Mouse (Mus musculus) midbrain, embryonic 10.5 days (tissue): ENCODE measurements at regions not wholly inside any gene's neighbourhood (a gene's known extent, or its start where the extent isn't known, plus 50 kb on each side); places are given as distances from the start of the nearest gene placed in this dataset.
A peak's percentile ranks its signal among the peaks of the same experiment; 100 is the strongest.

Source experiments
- DNase-seq: peaks from one replicate; pipeline ENCODE4 v3.0.0-alpha.2; 2017; ENCODE audit warnings: low spot score
- H3K27ac ChIP-seq: fragments of 300-500 bp; sonication (generic); replicated peaks from 2 replicates; pipeline ENCODE4 v1.5.1; 2016; ENCODE audit warnings: mild to moderate bottlenecking
- H3K27me3 ChIP-seq: fragments of 300-500 bp; sonication (generic); 2 replicates; pipeline ENCODE4 v1.6.1; 2016; ENCODE audit warnings: low read depth, mild to moderate bottlenecking; ENCODE audit not compliant: poor library complexity, severe bottlenecking
- H3K36me3 ChIP-seq: fragments of 300-500 bp; sonication (generic); 2 replicates; pipeline ENCODE4 v1.6.1; 2016; ENCODE audit warnings: mild to moderate bottlenecking, moderate library complexity
- H3K4me1 ChIP-seq: fragments of 300-500 bp; sonication (generic); 2 replicates; pipeline ENCODE4 v1.6.1; 2016
- H3K4me3 ChIP-seq: fragments of 300-500 bp; sonication (generic); 2 replicates; pipeline ENCODE4 v1.5.1; 2016; ENCODE audit warnings: mild to moderate bottlenecking, moderate library complexity
- H3K9me3 ChIP-seq: fragments of 300-500 bp; sonication (generic); replicated peaks from 2 replicates; pipeline ENCODE4 v1.6.1; 2016; ENCODE audit warnings: mild to moderate bottlenecking
- WGBS: fragments of 180-500 bp; shearing (Covaris S2); methylation state at CpG from one replicate; pipeline ENCODE4 v1.1.7; 2016; 5-methylcytosine and 5-hydroxymethylcytosine counted together

DNA sequence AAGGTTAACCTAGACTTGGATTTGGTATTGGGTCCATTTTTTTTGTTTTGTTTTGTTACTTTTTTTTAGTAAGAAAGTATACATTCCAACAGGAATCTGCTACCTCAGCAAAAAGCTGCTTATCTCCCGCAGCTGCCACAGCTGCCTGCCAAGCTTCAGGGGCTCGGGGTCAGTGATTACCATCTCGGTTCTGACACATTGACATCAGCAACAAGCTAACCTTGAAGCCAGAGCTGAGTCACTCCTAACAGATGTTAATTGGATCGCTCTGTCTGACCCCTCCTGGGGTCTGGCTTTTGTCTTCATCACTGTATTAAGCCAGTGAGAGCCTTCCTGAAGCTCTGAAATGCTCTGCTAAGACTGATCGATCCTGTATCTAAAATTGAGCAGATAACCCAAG lies 292.1 kb downstream of the Agtpbp1 start:
- peak overlapping the region; percentile 63 for H3K27ac ChIP-seq
- DNase-seq: peak; percentile 21
- H3K27me3 ChIP-seq: no peaks in the 10 kb centered on the region
- no peaks in the 10 kb centered on the region for H3K9me3 ChIP-seq
- peaks cover 20% of the 10 kb centered on the region for H3K4me1 ChIP-seq
- H3K36me3 ChIP-seq: no peaks in the 10 kb centered on the region
- no peak overlapping the region for H3K4me3 ChIP-seq
- 7% methylated on average over 5 of the region's 5 CpGs for WGBS

DNA sequence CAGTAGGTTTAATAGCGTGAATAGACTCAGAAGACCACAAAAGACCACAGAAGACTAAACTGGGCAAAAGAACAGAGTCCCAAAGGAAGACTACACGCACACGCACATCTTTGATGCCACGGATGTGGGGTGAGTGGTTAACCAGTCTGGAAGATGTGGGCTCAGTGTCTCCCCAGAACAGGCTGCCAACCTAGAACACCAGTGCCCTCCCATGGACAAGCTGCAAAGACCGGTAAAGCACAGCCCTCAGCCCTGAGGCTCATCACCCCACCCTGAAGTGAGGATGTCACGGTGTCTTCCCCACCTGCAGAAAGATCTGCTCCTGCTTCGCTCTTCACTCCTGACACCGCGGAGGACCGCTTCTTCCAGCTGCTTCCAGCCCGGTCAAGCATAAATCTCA lies 295.9 kb downstream of the Agtpbp1 start:
- H3K4me1 ChIP-seq: peaks cover 20% of the 10 kb centered on the region
- 84% methylated on average over 11 of the region's 11 CpGs for WGBS
- H3K27me3 ChIP-seq: no peaks in the 10 kb centered on the region

DNA sequence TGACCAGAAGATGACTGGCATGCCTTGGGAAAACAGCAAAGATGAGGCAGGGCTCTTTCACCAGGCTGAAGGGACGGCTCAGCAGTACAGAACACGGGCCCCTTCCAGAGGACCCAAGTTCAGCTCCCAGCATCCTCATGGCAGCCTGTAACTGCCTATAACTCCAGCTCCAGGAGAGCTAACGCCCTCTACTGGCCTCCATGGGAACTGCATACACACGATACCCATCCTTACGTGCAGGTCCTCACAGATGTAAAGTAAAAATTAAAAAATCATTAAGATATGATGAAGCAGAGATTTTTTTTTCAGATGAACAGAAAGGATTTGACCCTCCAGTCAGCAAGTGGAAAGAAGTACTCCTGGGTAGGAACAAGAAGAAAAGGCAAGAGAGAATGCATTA lies 303.8 kb downstream of the Agtpbp1 start:
- H3K9me3 ChIP-seq: 0 out of 2 replicates have a peak, but pooled peaks cover 3% of the 10 kb centered on the region
- DNase-seq: no peak
- H3K4me3 ChIP-seq: no peak overlapping the region
- H3K4me1 ChIP-seq: no peaks in the 10 kb centered on the region
- H3K36me3 ChIP-seq: no peaks in the 10 kb centered on the region
- WGBS: 81% methylated on average over 5 of the region's 5 CpGs
- H3K27ac ChIP-seq: no peak overlapping the region
- no peaks in the 10 kb centered on the region for H3K27me3 ChIP-seq

More for the DNA sequence above, 295.9 kb downstream of the Agtpbp1 start:
- DNase-seq: no peak
- no peak overlapping the region for H3K4me3 ChIP-seq
- H3K36me3 ChIP-seq: no peaks in the 10 kb centered on the region
- H3K9me3 ChIP-seq: 0 out of 2 replicates have a peak, but pooled peaks cover 3% of the 10 kb centered on the region
- no peak overlapping the region for H3K27ac ChIP-seq

DNA sequence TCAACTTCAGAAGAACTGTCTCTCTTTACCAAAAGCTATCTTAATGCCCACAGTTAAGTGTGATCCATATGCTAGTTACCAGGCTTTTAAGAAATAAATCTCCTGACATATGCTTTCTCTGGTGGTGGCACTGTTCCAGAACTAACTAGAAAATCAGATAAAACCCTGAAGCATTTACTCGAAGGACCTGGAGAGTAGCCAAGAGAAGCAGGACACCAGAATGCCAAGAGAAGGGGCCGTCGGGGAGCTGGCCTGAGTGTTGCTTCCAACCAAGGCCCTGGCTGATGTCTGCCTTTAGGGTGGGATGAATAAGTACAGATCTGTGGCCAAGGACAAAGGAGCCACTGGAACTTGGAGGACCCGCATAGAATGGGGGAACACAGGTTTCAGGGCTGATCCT lies 305.9 kb downstream of the Agtpbp1 start:
- no peaks in the 10 kb centered on the region for H3K4me1 ChIP-seq
- no peak overlapping the region for H3K27ac ChIP-seq
- H3K9me3 ChIP-seq: no peaks in the 10 kb centered on the region
- no peak for DNase-seq
- H3K4me3 ChIP-seq: no peak overlapping the region
- 87% methylated on average over 4 of the region's 4 CpGs for WGBS
- no peaks in the 10 kb centered on the region for H3K36me3 ChIP-seq
- no peaks in the 10 kb centered on the region for H3K27me3 ChIP-seq

DNA sequence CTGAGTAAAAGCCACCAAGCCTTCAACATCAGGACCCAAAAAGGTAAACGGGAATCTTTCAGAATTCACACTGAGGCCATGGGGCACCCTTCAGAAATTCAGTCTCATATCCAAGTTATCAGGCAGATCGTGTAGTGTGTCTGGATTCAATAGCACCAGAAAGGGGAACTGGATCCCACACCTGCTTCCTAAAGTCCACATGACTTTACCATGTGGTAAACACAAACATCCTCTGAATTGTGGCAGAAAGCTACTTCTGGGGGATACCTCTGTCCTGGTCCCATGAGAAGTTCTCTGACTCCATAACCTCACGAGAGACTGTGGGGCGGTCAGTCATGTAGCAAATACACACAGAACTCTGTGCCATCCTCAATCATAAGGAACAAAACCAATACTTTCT lies 313.4 kb downstream of the Agtpbp1 start:
- no peak overlapping the region for H3K27ac ChIP-seq
- 91% methylated on average over 4 of the region's 4 CpGs for WGBS
- no peak overlapping the region for H3K4me3 ChIP-seq
- no peaks in the 10 kb centered on the region for H3K27me3 ChIP-seq
- peaks cover 3% of the 10 kb centered on the region; the same call in 1 of the 2 replicates for H3K4me1 ChIP-seq
- H3K36me3 ChIP-seq: no peaks in the 10 kb centered on the region
- DNase-seq: no peak
- H3K9me3 ChIP-seq: no peaks in the 10 kb centered on the region

DNA sequence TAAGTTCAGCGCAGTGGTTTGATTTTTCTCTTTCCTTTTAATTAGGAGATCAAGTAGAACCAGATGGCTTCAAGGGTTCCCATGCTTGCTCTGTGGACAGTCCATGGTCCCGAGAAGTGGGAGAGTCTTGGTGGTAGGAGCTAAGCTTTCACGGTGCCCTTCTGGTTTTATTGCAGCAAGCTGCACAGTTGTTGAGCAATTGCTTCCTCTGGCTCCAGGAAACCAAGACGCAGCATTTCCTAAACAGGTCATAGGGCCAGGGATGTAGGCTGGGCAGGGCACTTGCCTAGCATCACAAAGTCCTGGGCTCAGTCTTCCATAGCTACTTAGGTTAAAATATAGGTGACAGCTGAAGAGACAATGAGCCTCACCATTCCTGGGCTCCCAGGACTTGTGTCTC lies 318.2 kb downstream of the Agtpbp1 start:
- Histone ChIP-seq H3K4me1 (no peaks in the 10 kb centered on the region), H3K4me3 (no peak overlapping the region), H3K36me3 (no peaks in the 10 kb centered on the region), H3K9me3 (no peaks in the 10 kb centered on the region), H3K27me3 (no peaks in the 10 kb centered on the region), H3K27ac (no peak overlapping the region)
- no peak for DNase-seq
- WGBS: 82% methylated on average over 4 of the region's 4 CpGs

DNA sequence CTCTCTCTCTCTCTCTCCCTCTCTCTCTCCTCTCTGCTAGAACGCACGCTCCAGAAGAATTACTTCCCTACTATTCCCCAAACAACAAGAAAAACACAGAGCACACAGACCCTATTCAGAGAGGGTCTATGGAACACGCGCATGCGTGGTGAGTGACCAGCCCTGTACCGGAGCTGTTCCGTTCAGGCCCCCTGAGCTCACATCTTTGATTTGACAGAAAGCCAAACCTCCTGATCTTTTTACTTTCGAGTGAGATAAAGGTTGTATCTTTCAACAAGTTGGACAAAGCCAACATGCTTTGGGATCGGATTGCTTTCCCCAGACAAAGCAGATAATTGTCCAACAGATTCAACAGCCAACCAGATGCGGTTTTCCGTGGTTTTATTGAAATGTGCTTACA lies 320.9 kb downstream of the Agtpbp1 start:
- Histone ChIP-seq H3K4me3 (no peak overlapping the region), H3K27ac (no peak overlapping the region), H3K4me1 (no peaks in the 10 kb centered on the region), H3K9me3 (no peaks in the 10 kb centered on the region), H3K36me3 (no peaks in the 10 kb centered on the region), H3K27me3 (no peaks in the 10 kb centered on the region)
- no peak for DNase-seq
- WGBS: 86% methylated on average over 11 of the region's 11 CpGs

DNA sequence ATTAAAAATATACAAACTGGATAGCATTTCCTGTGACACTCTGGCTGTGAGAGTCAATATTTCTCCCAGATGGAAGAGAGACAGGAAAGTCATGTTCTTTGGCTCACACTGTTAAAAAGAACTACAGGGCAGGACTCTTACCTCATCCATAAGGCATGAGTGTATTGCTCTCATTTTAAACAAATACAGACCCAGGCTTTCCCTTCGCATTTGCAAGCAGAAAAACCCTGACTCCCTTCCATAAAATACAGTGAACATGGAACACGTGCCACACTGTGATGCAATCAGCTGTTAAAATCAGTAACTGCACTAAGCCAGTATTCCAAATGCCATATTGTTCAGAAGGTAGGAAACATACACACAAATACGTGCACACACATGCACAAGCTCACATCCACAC lies 323.1 kb downstream of the Agtpbp1 start:
- H3K36me3 ChIP-seq: no peaks in the 10 kb centered on the region
- H3K9me3 ChIP-seq: no peaks in the 10 kb centered on the region
- no peak overlapping the region for H3K27ac ChIP-seq
- H3K27me3 ChIP-seq: no peaks in the 10 kb centered on the region
- H3K4me1 ChIP-seq: peaks cover 19% of the 10 kb centered on the region
- DNase-seq: no peak
- H3K4me3 ChIP-seq: no peak overlapping the region
- 89% methylated on average over 3 of the region's 3 CpGs for WGBS

DNA sequence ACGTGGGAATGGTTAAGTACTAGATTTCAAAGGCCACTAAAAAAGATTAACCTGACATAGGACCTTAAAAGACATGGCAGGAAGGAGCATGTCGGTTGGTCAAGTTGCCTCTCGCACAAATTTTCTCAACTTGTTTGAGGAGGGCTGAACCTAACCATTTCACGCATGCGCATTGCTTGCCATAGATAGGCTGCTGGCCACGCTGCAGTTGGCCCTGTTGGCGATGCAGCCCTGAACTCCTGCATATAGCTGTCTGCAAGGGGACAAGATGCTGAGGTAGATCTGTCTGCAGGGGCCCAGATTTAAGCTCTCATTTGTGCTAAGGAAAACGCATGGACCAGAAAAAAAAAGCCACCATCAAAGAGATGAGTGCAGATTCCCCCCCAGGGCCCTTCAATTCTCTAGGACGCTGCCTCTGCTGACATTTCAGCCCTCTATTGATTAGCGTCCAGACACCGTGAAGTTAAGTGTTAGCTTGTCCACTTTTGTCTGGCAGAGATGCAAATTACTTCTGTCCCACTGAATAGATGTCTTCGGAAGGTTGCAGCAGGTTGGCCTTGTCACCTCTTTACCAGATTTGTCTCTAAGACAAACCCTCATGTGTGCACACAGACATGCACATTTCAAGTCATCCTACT lies 329.1 kb downstream of the Agtpbp1 start:
- WGBS: 49% methylated on average over 12 of the region's 12 CpGs
- no peaks in the 10 kb centered on the region for H3K27me3 ChIP-seq

DNA sequence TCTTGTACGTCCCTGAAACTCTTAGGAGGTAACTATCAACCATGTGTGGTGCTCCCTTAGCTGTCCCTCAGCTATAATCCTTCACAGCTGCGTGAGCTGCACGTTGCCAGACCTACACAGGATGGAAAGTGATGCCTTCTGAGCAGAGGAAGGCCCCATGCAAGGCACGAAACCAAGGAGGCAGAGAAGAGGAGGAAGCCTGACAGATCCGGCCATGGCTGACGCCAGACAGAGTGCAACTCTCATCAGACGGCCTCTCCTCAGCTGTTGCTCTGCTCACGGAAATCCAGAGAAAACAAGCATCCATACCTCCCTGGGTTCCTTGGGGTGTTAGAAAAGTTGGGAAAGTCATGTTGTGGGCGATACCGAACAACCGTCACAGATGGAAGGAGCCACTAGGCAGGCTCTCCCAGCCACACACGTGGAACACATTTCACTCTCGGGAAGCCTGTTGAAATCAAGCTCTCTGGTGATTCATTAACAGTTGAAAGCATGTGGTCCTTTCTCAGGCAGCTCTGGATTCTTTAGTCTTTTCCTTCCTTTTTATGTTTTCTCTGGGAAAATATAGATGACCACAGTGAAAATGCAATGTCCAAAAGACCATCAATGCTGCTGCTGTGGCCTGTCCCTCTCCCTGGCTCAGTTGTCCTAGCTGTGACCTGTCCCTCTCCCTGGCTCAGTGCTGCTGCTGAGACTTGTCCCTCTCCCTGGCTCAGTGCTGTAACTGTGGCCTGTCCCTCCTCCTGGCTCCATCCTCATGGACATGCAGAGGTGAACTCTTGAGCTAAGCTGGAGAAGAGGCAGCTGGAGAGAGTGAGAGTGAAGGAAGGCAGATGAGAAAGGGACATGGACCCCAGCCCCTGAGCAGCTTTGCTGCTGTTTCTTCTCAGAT lies 331.1 kb downstream of the Agtpbp1 start:
- WGBS: 75% methylated on average over 13 of the region's 13 CpGs
- H3K4me1 ChIP-seq: peaks cover 91% of the 10 kb centered on the region

More for the DNA sequence above, 329.1 kb downstream of the Agtpbp1 start:
- H3K27ac ChIP-seq: peak overlapping the region; percentile 82
- H3K9me3 ChIP-seq: no peaks in the 10 kb centered on the region
- H3K4me3 ChIP-seq: no peak overlapping the region
- H3K4me1 ChIP-seq: peaks cover 74% of the 10 kb centered on the region
- H3K36me3 ChIP-seq: no peaks in the 10 kb centered on the region
- peak; percentile 45 for DNase-seq

DNA sequence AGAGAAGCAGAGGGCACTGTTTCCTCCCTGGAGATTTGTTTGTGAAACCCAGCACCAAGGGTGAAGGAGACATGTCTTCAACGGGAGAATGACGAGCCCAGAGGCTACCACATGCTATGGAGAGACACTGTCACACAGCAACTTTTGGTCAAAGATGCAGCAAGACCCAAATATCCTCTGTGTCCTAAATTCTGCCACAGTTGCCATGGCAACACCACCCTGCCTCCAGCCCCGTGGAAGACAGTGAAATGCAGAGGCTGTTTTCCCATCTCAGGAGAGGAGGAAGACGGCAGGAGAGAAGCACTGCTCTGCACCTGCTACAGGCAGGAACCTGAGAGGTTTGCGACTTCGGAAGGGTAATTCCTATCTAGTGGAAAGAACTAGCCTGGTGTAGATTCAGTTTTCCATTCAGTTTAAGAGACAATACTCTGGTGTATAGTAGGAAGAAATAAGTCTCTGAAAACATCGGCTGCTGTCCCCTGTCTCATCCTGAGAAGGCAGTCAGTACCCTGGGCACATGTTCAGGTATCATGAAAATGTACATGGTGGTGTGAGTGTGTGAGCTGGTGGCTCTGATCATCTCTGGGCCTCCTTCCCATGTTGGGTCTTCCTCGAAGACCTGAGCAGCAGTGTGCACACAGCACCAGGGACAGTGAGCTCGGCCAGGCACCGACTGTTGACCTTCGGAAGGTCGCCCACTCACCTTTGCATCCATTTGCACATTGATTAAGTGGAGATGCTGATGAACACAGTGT lies 333.6 kb downstream of the Agtpbp1 start:
- peak; percentile 60 for DNase-seq
- H3K9me3 ChIP-seq: no peaks in the 10 kb centered on the region
- H3K4me3 ChIP-seq: no peak overlapping the region
- H3K27ac ChIP-seq: peak overlapping the region; percentile 74
- no peaks in the 10 kb centered on the region for H3K27me3 ChIP-seq
- H3K4me1 ChIP-seq: peaks cover 68% of the 10 kb centered on the region
- 59% methylated on average over 12 of the region's 12 CpGs for WGBS
- no peaks in the 10 kb centered on the region for H3K36me3 ChIP-seq

More for the DNA sequence above, 331.1 kb downstream of the Agtpbp1 start:
- Histone ChIP-seq H3K36me3 (no peaks in the 10 kb centered on the region), H3K9me3 (no peaks in the 10 kb centered on the region), H3K27ac (peak overlapping the region; percentile 78), H3K27me3 (no peaks in the 10 kb centered on the region), H3K4me3 (no peak overlapping the region)
- no peak for DNase-seq

DNA sequence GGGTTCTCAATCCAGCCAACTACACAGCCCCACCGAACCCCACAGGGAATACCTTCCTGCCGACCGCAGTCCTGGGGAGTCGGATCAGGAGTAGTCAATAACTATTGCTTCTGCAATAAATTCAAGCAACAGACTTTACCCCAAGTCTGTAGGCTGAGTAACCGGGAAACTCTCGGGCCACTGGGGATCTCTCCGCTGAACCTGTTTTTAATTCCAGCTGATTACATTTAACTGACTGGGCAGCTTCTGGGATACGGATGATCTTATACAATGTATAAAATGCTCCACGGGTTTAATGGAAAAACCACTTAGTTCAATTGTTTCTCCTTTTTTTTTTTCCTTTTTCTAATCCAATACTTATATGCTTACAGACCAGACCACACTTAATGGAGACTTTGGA lies 336.6 kb downstream of the Agtpbp1 start:
- WGBS: 90% methylated on average over 9 of the region's 9 CpGs
- Histone ChIP-seq H3K4me1 (peaks cover 39% of the 10 kb centered on the region), H3K4me3 (no peak overlapping the region), H3K27ac (no peak overlapping the region), H3K9me3 (no peaks in the 10 kb centered on the region), H3K27me3 (no peaks in the 10 kb centered on the region), H3K36me3 (no peaks in the 10 kb centered on the region)
- no peak for DNase-seq
